Mouse (Mus musculus) fat pad, adult 2 months (tissue): Measurements from ENCODE around the gene Mto1.
"Not testable (repeated sequence)": the region's sequence is repeated elsewhere in the genome, so short reads cannot be mapped to it uniquely, and the experiment has no call there.

Experiments
- DNase-seq: peaks from one replicate; pipeline ENCODE4 v3.0.0-alpha.2; 2011; ENCODE audit warnings: low read depth, low spot score; ENCODE audit errors: extremely low read depth

Gene Mto1

DNA sequence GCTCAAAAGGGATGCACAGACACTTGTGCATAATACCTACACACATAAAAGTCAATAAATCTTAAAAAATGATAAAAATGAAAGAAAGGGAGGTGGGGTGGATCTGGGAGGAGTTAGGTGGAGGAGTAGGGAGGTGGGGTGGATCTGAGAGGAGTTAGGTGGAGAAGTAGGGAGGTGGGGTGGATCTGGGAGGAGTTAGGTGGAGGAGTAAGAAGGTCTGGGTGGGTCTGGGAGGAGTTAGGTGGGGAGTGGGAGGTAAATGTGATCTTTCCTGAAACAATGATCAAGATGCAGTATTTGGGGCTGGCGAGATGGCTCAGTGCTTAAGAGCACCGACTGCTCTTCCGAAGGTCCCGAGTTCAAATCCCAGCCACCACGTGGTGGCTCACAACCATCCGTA lies 57.2 kb downstream of the Mto1 start:
- DNase-seq: no peak

DNA sequence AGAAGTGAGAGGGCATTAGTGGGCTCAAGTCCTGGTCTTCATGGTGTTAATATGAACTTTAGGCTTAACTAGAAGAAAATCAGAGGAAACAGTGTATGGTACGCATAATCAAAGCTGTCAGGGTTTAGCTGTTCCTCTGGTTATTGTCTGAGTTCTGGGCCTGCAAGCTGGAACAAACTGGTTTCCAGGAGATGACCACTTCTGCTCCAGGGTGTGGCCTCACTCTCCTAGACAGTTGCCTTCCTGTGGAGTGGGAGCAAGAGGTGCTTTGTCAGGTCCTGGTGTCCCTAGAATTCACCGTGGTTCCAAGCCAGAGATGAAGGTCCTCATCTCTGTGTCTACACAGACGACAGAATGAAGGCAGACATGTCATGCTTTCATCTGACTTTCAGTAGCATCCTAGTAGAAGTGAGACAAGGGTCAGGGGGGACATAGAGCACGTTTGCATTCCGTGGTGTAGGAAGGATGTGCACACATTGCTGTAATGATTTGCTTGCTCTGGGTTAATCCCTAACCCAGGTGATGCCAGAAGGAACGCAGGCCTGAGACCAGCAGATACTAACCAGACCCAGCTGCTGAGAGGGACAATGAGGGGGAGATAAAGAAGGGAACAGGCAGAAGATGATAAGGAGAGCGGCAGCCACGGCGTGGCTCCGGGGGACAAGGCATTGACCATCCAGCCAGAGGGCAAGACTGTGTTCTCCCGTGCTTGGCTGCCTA lies 58.2 kb downstream of the Mto1 start:
- DNase-seq: no peak

DNA sequence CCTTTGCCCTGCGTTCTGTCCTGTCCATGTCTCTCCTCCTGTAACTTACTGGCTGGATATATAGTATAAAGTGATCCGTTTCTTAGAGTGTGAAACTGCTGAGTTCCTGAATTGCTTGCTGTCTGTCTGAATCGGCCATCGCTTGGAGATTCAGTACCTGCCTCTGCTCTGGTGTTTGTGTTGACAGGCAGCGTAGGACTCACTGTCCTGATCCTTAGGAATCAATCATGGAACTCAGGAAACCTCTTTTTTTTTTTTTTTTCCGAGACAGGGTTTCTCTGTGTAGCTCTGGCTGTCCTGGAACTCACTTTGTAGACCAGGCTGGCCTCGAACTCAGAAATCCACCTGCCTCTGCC lies 58.7 kb downstream of the Mto1 start:
- no peak for DNase-seq

DNA sequence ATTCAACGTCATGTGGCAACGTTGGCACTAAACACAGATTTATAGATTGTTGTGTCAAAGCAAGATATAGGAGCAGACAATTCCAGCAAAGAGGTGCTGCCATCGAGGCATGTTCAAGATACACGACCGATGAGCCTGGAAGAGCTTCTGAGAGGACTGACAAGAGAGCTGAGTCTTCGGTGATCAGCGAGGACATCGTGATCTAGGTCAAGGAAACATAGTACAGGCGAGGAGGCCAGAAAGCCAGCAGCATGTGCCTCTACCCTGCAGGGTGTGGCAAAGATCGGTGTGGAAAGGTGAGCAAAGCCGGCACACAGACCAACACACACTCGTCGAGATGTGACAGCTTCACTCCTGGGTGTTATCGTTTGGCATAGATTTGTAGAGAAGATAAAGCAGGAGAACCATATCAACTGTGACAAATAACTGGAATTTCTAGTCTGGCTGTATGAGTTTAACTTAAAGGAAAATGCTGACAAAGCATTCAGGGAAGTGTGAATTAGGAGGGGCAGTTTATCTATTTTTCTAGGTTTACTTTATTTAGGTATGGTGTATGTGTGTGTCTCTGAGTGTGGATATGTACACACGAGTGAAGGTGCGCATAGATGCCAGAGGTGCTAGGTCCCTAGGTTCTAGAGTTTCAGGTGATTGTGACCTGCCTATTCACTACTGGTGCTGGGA lies 60.2 kb downstream of the Mto1 start:
- no peak for DNase-seq

DNA sequence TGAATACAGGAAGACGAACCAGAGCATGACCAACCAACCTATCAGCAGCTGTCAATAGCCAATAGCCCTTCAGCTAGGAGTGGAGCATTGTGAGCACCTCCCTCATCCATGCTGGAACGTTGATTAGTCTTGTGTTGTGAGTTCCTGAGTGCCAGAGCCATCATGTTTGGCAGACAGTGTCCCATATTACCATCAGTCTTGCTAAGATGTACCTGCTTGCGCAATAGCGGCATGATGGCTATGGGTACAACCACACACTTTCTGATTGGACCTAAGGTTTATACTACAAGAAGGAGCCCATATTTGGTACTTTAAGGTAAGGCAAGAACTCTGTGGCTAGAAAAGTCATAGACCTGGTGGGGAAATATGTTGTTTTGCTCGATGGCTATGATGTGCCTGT lies 63.7 kb downstream of the Mto1 start:
- DNase-seq: no peak

DNA sequence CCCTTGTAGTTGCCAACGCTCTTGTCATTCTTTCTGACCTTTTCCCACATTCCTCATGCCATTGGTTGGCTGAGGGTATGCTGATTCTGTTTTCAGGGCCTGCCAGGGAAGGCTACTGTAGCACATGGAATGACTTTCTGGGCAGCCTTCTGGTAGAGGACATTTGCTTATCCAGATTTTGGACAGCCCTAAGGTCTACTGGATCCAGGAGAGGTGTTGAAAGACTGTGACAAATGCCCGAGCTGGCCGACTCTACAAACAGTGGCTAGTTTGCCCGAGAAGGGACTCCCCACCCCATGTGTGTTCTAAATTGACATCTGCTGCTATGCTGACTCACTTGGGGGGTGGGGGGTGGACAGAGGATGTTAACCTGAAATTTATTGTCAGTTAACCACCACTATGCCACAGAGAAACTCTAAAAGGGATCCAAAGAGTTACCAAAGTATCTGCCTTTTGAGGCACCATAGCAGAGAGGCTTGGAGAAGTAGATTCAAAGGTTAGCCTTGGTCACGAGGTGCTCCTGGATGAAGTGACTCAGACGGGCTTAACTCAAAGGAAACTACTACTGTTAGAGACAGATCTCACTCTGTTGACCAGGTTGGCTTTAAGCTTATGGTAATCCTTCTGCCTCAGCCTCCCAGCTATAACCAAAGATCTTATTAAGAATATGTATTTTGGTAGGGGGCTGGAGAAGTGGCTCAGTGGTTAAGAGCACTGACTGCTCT lies 65.9 kb downstream of the Mto1 start:
- DNase-seq: no peak

DNA sequence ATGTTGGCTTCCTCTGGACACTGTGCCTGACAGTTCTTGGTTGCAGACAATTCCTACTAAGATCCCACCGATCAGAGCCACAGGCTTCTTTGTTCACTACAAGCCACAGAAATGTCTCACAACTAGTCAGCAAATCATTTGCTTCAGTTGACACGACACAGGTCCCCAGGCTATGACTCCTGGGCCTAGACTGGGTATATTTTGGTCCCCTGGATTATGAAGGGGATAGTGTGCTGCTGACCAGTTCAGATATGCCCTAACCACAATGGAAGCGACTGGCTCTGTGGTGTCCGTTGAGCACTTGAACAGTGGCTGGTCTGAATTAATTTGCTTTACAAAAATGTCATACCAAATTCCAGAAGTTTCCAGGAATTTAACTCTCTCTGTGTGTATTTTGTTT lies 66.7 kb downstream of the Mto1 start:
- no peak for DNase-seq

DNA sequence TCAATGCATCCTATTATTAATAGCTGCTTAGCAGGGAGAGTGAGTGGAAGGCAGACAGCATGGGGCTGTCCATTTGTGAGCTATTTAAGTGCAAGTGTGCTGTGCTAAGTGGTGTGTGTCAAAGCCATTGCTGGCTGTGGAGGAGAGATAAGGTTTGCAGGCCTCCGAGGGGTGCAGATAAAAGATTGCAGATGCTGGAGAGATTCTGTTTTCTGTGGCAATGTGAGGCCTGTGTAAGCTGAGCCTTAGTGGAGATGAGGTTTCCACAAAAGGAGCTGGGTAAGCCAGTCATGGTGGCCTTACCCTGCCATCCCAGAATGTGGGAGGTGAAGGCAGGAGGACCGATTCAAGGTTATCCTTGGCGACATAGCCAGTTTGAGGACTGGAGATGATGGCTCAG lies 68.1 kb downstream of the Mto1 start:
- no peak for DNase-seq

DNA sequence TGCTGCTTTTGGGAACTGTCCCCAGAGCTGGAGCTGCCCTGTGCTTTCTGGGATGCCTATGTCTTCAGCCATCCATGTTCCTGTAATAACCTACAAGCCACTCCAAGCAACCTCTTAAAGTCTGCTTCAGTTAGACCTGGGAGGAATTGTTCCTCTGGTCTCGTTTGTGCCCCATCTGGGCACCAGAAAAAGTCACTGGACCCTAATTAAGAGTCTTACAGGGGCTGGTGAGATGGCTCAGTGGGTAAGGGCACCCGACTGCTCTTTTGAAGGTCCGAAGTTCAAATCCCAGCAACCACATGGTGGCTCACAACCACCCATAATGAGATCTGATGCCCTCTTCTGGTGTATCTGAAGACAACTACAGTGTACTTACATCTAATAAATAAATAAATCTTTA lies 69.2 kb downstream of the Mto1 start:
- DNase-seq: not testable (repeated sequence)

DNA sequence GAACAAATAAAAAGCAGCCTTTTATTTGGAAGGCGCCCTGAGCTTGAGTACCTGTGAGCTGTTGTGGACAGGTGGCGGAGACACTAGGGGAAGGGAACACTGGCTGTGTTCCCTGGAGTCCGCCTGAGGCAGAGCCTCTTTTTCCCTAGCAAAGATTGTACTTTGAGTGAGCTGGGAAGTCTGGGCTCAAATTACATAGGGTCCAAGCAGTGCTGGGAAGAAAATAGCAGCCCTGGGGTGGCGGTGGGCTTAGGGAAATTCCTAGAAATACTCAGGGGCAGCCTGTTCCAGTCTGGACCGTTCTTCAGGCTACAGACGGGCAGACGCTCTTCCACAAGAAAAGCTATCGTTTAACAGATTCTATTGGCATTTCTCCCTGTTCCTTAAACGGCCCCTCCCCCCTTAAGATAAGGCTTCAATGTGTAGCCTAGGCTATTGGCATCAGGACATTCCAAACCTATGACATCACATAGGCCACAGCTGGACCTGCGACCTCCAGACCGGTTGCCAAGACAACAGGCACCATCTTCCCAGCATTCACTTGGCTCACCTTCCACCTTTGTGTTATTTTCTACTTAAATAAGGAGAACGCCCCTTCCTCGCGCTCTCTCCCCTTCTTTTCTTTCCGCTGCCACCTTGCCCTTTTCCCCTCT lies 72.2 kb downstream of the Mto1 start:
- no peak for DNase-seq

DNA sequence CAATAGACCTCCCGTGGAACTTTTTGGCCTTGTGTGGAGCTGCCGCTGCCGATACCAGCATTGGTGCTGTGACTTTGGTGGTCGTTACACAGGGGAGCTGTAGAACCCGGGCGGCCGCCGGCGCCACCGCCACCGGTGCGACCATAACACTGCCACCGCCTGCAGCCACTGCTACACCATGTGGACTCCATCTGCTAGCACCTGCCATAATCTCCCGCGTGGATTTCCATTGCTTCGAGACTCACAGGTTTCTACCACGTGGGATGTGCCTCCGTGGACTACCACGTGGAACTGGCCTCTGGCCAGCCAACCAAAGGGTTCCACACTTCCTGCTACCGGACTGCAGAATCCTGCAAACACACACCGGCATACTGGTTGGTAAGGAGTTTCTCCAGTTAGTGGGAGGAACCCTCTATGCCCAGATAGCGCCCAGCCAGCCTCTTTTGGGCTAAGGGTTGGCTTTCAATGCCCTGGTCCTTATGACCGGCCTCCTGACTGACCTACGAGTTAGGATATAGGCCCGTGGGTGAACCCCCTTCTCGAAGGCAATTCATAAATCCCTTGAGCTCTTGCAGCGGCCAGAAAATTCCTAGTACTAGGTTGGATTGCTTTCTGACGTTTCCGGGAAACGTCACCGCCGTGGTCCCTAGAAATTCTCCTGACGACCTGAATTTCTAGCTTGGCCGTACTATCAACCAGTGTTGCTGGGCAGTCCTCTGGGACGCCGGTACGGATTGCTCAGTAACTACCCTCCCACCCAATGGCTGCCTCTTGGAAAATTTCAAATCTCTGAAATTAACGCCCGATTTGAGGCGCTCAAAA lies 73.0 kb downstream of the Mto1 start:
- no peak for DNase-seq

DNA sequence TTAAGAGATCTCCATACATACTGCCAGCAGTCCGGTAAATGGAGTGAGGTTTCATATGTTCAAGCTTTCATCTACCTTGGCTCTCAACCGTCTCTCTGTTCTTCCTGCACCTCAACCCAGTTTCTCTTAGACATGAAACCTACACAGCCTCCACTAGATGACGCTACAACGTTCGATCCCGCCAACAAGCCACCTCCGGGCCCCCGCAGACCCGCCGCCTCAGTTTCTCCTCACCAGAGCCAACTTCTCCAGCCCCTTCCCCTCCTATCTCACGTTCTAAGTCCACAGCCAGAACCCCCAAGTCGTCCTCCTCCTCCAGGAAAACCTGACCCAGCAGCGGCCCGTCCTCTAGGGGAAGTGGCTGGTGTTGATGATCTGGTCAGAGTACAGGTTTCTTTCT lies 73.7 kb downstream of the Mto1 start:
- no peak for DNase-seq
